Mouse (Mus musculus) heart, adult 18-20 months (tissue): ENCODE measurements at regions not wholly inside any gene's neighbourhood (a gene's known extent, or its start where the extent isn't known, plus 50 kb on each side); places are given as distances from the start of the nearest gene placed in this dataset.

Experiments
- DNase-seq, 2 experiments: peaks; one replicate each; pipeline ENCODE4 v3.0.0; 2021 to 2022; ENCODE audit warnings: mixed read lengths in 1 of 2

- DNase-seq, result no peak
Measured at GRCm38 (mm10) chr4:9218380-9218779, 979.5 kb upstream of the Car8 start.

- DNase-seq, result no peak
Measured at GRCm38 (mm10) chr4:9208606-9209005, 969.8 kb upstream of the Car8 start.

- DNase-seq, result no peak
Measured at GRCm38 (mm10) chr4:9200012-9200411, 961.2 kb upstream of the Car8 start.

- no peak for DNase-seq
Measured at GRCm38 (mm10) chr4:9196435-9196834, 957.6 kb upstream of the Car8 start.

- no peak for DNase-seq
Measured at GRCm38 (mm10) chr4:9193121-9193520, 954.3 kb upstream of the Car8 start.

- peak; percentile 10 to 20 for DNase-seq
Measured at GRCm38 (mm10) chr4:9185156-9185875, 946.5 kb upstream of the Car8 start.

GRCm38 (mm10) chr4:9184451-9185121, 945.7 kb upstream of the Car8 start:
- DNase-seq, result peak; percentile 51 to 62

- no peak for DNase-seq
Measured at GRCm38 (mm10) chr4:9174365-9174764, 935.5 kb upstream of the Car8 start.

- DNase-seq, result no peak
Measured at GRCm38 (mm10) chr4:9162374-9162773, 923.5 kb upstream of the Car8 start.

GRCm38 (mm10) chr4:9161814-9162133, 922.9 kb upstream of the Car8 start:
- DNase-seq, result no peak

GRCm38 (mm10) chr4:9161068-9161813, 922.4 kb upstream of the Car8 start:
- no peak for DNase-seq

- no peak for DNase-seq
Measured at GRCm38 (mm10) chr4:9147732-9148131, 908.9 kb upstream of the Car8 start.

- no peak for DNase-seq
Measured at GRCm38 (mm10) chr4:9144226-9145215, 905.7 kb upstream of the Car8 start.

GRCm38 (mm10) chr4:9143087-9143486, 904.2 kb upstream of the Car8 start:
- no peak for DNase-seq

GRCm38 (mm10) chr4:9141946-9142683, 903.3 kb upstream of the Car8 start:
- DNase-seq, result no peak

- no peak for DNase-seq
Measured at GRCm38 (mm10) chr4:9140691-9141090, 901.9 kb upstream of the Car8 start.

- DNase-seq, result no peak
Measured at GRCm38 (mm10) chr4:9136657-9137056, 897.8 kb upstream of the Car8 start.

GRCm38 (mm10) chr4:9136188-9136569, 897.3 kb upstream of the Car8 start:
- peak; percentile 23 to 40 for DNase-seq

- DNase-seq, result peak; percentile 88 to 97
Measured at GRCm38 (mm10) chr4:9135481-9136187, 896.8 kb upstream of the Car8 start.

- peak; percentile 49 to 70 for DNase-seq
Measured at GRCm38 (mm10) chr4:9133695-9134094, 894.9 kb upstream of the Car8 start.
